Mouse (Mus musculus) E14TG2a.4 (cell line): ENCODE results near the gene Cdkl4.
"Not testable (repeated sequence)": the region's sequence is repeated elsewhere in the genome, so short reads cannot be mapped to it uniquely, and the experiment has no call there.

Experiments used
- H3K27me3 ChIP-seq: 2 replicates; pipeline ENCODE4 v1.6.1; 2014; ENCODE audit warnings: low read length, control low read depth; ENCODE audit not compliant: insufficient read depth
- H3K36me3 ChIP-seq: 2 replicates; pipeline ENCODE4 v1.6.1; 2014; ENCODE audit warnings: low read length, control low read depth; ENCODE audit not compliant: insufficient read depth
- H3K4me1 ChIP-seq: replicated peaks from 2 replicates; pipeline ENCODE4 v1.6.1; 2014; ENCODE audit warnings: low read depth, low read length, control low read depth
- H3K4me3 ChIP-seq: replicated peaks from 2 replicates; pipeline ENCODE4 v1.5.1; 2014; ENCODE audit warnings: mild to moderate bottlenecking, low read length
- H3K9me3 ChIP-seq: 2 replicates; pipeline ENCODE4 v1.6.1; 2014; ENCODE audit warnings: low read length, control low read depth
- CTCF ChIP-seq: conservative IDR thresholded peaks from 2 replicates; pipeline ENCODE4 v1.5.1; 2014; ENCODE audit warnings: low read length
- NANOG ChIP-seq: IDR thresholded peaks from 2 replicates; pipeline ENCODE4 v1.6.1; 2014; ENCODE audit warnings: borderline replicate concordance, low read length, mixed read lengths
- POU5F1 ChIP-seq: IDR thresholded peaks from 2 replicates; pipeline ENCODE4 v1.6.1; 2014; ENCODE audit warnings: low read length, borderline replicate concordance

Gene Cdkl4

DNA sequence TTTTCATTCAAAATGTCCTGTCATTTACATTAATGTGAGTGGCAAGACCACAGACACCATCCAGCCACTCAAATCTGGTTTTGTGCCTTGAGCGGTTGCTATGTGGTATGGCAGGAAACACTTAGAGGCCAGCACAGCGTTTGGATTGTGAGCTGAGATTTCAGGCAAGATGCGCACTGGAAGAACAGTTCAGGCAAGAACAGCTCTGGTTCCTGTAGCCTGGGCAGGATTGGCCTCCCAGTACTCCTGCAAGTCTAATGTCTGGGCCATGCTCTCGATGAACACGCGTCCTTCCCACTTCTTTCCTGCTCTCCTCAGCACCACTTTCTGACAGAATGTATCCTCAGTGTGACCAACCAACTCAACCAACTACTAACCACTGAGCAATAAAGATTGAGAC lies 5.4 kb upstream of the Cdkl4 start:
- H3K4me1 ChIP-seq, result no peaks in the 10 kb centered on the region
- no peaks in the 10 kb centered on the region for H3K27me3 ChIP-seq
- H3K36me3 ChIP-seq, result peaks cover 59% of the 10 kb centered on the region
- H3K9me3 ChIP-seq, result no peaks in the 10 kb centered on the region
- no peak overlapping the region for H3K4me3 ChIP-seq
- no peak for TF ChIP-seq POU5F1
- TF ChIP-seq NANOG, result no peak
- TF ChIP-seq CTCF, result no peak

DNA sequence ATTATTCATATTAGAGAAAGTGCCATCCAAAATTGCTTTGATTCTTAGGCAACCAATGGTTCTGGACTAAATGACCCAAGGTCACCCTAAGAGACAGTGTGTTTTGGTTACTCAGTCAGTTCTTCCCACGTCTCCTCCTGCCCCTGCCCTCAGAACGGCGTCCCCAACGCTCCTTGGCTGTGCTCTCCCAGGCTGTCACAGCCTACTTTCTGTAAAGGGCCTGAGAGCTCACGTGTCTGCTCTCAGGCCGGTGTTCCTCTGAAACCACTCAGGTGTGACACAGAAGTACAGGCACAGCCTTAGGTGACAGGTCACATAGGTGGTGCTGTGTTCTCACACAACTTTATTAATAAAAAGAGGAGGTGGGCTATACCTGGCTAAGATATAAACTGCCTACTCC lies 2.3 kb upstream of the Cdkl4 start:
- Histone ChIP-seq H3K4me3 (no peak overlapping the region), H3K27me3 (peaks cover 8% of the 10 kb centered on the region), H3K9me3 (no peaks in the 10 kb centered on the region), H3K36me3 (peaks cover 48% of the 10 kb centered on the region), H3K4me1 (peaks cover 27% of the 10 kb centered on the region)
- TF ChIP-seq POU5F1 (no peak), CTCF (no peak), NANOG (no peak)

DNA sequence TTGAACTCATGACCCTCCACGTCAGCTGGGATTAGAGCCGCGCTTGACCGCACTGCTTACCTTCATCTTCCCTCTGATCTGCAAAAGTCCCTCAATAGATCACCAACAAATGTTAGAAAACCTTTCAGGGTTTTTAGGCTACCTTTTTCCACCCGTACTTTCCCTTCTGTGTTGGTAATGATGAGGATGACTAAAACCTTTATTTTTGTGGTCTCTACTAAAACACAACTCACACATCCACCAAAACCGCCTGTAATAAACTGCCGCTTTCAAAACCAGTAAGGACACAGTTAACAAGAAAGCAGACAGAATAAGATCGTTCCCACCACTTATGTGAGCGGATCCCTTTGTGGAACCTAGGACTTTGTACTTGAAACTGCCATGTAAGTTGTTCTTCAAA lies 1.5 kb upstream of the Cdkl4 start:
- H3K4me3 ChIP-seq, result no peak overlapping the region
- TF ChIP-seq CTCF (no peak), POU5F1 (no peak), NANOG (no peak)

DNA sequence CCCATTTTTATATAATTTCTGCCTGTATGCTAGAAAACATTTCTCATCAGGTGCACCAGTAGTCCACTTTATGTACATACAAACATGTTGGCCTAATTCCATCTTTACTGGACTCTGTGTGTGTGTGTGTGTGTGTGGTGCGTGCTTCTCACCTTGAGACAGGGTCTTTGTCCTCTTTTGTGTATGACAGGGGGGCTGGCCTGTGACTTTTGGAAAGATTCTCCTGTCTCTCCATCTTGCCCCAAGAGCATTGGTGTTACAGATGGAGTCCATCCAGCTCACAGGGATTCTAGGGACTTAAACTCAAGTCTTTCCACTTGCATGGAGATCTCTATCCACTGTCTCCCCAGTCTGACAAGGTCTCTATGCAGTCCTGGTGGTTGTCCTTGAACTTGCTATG lies 428 bp upstream of the Cdkl4 start:
- TF ChIP-seq CTCF (no peak), NANOG (no peak), POU5F1 (no peak)
- Histone ChIP-seq H3K27me3 (peaks cover 8% of the 10 kb centered on the region), H3K9me3 (no peaks in the 10 kb centered on the region), H3K4me3 (no peak overlapping the region), H3K36me3 (peaks cover 30% of the 10 kb centered on the region), H3K4me1 (peaks cover 35% of the 10 kb centered on the region)

More for the DNA sequence above, 1.5 kb upstream of the Cdkl4 start:
- Histone ChIP-seq H3K36me3 (peaks cover 40% of the 10 kb centered on the region), H3K4me1 (peaks cover 34% of the 10 kb centered on the region), H3K9me3 (no peaks in the 10 kb centered on the region), H3K27me3 (peaks cover 8% of the 10 kb centered on the region)

DNA sequence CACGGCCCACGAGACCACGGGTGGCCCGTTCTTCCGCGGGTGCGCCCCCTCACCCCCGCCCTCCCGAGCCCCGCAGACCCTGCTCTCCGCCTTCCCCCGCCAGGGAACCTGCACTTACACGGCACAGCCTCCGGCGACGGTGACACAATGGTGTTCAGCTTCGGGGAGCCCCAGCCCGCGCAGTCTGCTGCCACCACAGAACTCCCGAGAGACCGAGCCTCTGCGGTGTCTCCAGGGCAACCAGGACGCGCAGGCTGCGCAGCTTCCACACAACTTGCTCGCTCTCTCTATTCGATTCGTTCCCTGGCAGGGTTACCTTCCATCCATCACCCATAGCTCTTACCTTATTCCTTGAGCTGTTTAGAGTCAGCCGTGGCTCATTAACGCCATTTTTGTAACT lies 399 bp downstream of the Cdkl4 start:
- H3K36me3 ChIP-seq, result peaks cover 21% of the 10 kb centered on the region
- TF ChIP-seq CTCF (no peak), POU5F1 (no peak), NANOG (no peak)
- H3K27me3 ChIP-seq, result peaks cover 8% of the 10 kb centered on the region
- H3K4me1 ChIP-seq, result peaks cover 35% of the 10 kb centered on the region
- peak overlapping the region; percentile 71 for H3K4me3 ChIP-seq
- no peaks in the 10 kb centered on the region for H3K9me3 ChIP-seq

DNA sequence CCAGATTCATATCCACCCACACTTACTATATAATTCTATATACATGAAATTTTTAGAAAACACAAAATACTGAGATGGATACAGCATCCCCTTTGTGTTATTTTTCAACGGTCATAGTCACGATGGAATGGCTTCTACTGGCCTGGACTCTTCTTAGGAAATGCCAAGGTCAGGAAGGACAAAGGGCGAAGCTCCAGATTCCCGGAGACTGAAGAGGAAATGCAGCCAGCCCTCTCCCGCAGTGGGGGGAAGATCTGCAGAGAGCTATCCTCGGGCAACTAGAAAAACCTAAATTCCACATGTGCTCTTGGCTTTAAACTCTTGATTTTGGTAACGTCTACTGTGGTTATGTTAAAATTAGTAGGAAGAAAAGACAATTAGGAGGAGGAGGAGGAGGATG lies 2.6 kb downstream of the Cdkl4 start:
- H3K36me3 ChIP-seq, result peaks cover 3% of the 10 kb centered on the region; the same call in 1 of the 2 replicates
- peaks cover 8% of the 10 kb centered on the region for H3K27me3 ChIP-seq
- no peaks in the 10 kb centered on the region for H3K9me3 ChIP-seq
- peaks cover 35% of the 10 kb centered on the region for H3K4me1 ChIP-seq
- peak overlapping the region; percentile 24; the same call in 1 of the 2 replicates for H3K4me3 ChIP-seq
- TF ChIP-seq CTCF (no peak), POU5F1 (no peak), NANOG (no peak)

DNA sequence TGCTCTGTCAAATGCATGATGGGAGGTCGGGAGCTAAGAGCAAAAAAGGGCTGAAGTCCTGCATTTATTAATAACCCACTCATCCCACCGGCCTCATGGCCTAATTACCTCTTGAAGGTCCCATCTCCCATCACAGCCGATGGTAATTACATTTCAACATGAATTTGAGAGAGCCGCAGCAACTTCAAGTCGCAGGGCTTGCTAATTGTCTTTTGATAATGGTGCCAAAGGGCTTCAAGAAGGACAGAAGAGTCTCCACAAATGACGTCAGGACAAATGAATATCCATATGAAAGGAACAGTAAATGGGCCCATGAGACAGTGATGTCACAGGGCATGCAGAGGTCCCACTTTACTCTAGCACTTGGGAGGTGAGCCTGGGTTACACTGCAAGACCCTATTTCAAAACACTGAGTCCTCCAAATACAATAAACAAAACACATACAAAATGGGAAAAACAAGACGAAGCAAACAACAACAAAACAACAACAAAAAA lies 3.1 kb downstream of the Cdkl4 start:
- Histone ChIP-seq H3K4me1 (peaks cover 35% of the 10 kb centered on the region), H3K27me3 (peaks cover 8% of the 10 kb centered on the region), H3K4me3 (no peak overlapping the region), H3K9me3 (no peaks in the 10 kb centered on the region), H3K36me3 (no peaks in the 10 kb centered on the region)
- TF ChIP-seq CTCF (no peak), NANOG (no peak), POU5F1 (peak; percentile 35; the same call in 1 of the 2 replicates)

DNA sequence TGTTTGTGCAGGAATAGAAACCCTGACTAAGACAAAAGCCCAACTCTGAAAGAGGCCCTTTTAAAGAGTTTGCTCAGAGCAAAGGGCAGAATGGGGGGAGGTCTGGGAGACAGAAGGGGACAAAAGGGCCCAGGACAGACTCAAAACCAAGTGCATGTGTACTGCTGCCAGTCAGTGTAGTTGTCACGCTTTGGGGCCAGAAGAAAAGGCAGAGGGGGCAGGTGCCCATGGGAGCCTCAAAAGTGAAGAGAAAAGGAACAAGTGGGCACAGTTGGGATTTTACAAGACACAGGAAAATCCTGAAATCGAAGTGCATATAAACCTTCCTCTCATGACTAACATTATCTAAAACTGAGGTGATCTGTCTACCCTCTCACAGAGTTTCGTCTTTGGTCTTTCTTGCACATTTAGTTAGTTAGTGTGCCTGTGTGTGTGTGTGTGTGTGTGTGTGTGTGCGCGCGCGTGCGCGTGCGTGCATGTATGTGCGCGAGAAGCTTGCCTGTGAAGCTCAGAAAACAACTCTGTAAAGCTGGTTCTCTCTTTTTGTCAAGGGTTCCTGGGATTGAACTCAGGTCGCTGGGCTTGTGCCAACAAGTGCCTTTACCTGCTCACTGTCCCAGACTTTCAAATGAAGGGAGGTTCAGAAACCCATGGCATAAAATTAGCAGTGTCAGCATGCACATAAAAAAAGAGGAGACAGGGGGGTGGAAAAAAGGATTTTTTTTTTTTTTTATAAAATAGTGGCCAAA lies 5.3 kb downstream of the Cdkl4 start:
- H3K36me3 ChIP-seq, result no peaks in the 10 kb centered on the region
- peaks cover 13% of the 10 kb centered on the region for H3K9me3 ChIP-seq
- H3K4me3 ChIP-seq, result no peak overlapping the region
- H3K4me1 ChIP-seq, result peaks cover 29% of the 10 kb centered on the region
- H3K27me3 ChIP-seq, result peaks cover 8% of the 10 kb centered on the region
- TF ChIP-seq CTCF, result no peak
- TF ChIP-seq NANOG, result no peak
- TF ChIP-seq POU5F1, result no peak

DNA sequence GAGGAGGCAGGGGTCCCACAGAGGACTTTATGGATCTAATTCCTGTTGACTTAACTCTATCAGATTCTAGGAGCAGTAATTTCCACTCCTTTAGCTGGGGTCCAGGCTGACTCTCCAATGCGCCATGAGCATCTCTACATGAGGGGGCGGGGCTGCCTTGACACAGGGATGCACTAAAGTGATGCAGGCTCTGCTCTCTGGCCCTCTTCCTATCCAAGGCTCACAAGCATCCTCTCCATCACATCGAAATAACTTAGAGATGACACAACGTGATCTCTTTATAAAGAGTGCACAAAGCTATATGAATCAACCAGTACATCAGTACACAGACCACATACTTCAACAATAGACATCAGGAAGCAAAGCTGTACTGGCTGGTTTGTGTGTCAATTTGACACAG lies 6.2 kb downstream of the Cdkl4 start:
- no peak for TF ChIP-seq CTCF
- TF ChIP-seq NANOG, result no peak
- no peak for TF ChIP-seq POU5F1
- H3K27me3 ChIP-seq, result peaks cover 3% of the 10 kb centered on the region
- H3K36me3 ChIP-seq, result no peaks in the 10 kb centered on the region
- peaks cover 22% of the 10 kb centered on the region for H3K9me3 ChIP-seq
- peaks cover 23% of the 10 kb centered on the region for H3K4me1 ChIP-seq
- H3K4me3 ChIP-seq, result no peak overlapping the region

DNA sequence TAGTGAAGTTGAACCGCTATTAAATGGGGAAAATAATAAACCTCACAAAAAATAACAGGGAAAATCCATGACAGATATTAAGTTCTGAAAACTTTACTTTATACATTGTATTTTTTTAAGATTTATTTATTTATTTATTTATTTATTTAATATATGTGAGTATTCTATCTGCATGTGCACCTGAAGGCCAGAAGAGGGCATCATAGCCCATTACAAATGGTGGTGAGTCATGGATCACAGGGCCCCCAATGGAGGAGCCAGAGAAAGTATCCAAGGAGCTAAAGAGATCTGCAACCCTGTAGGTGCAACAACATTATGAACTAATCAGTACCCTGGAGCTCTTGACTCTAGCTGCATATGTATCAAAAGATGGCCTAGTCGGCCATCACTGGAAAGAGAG lies 7.9 kb downstream of the Cdkl4 start:
- H3K4me1 ChIP-seq, result not testable (repeated sequence)

More for the DNA sequence above, 7.9 kb downstream of the Cdkl4 start:
- not testable (repeated sequence) for H3K27me3 ChIP-seq, H3K4me3 ChIP-seq, H3K36me3 ChIP-seq
- peaks cover 39% of the 10 kb centered on the region for H3K9me3 ChIP-seq
